Mouse (Mus musculus): ENCODE measurements around the gene Washc2.
A peak's percentile ranks its signal among the peaks of the same experiment; 100 is the strongest.
"Not testable (repeated sequence)": the region's sequence is repeated elsewhere in the genome, so short reads cannot be mapped to it uniquely, and the experiment has no call there.

The Washc2 gene

DNA sequence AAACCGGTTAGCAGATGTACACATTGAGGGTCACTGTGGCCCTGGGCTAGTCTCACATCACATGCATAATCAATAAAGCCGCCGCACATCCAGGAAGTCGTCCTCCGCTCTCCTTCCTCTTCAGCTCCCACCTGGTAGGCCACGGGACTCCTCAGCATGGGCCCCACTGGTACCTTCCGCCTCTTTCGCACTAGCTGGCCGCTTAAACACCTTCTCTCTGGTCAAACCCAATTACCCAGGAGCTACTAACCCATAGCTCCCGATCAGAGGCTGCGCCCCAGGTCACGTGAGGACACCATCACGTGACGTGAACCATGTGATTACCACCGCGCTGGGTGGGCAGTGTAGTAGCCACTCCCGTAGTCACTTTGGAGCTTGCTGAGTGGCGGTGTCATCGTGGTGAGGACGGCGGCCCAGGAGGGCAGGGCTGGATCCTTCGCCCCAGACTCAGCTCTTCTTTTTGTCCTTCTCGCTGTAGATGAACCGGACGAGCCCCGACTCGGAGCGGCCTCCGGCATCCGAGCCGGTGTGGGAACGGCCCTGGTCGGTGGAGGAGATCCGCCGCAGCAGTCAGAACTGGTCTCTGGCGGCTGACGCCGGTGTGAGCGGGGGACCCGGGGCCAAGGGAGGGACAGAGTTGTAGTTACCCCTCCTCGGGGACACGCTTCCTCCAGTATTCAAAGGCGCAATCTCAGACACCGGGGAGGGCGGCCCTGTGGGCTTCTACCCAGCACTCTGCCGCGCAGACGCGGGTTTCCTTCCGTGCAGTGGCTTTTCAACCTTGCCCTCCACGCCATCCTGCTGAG, at the start of gene Washc2:
Gene Washc2, plus strand, starts transcription at position 310 of the 806 bp plus-strand sequence.
- DNase-seq = peak; percentile 94 to 97

DNA sequence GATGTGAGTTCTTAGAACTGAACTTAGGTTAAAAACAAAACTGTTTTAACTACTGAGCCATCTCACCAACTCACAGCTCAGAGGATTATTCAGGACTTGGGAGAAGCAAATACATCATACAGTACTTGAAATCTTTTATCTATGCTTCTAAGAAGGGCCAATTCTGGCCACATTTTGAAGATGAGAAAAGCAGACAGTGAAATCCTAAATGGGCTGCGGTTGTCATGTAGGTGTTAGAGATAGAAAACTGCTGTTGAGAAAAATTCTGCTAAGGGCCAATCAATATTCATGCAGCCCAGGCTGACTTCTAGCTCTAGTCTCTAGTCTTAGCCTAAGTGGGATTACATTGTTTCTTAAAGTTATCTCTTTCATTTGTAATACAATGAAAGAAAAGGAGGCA, 41.5 kb upstream of the Washc2 start:
- DNase-seq = no peak

DNA sequence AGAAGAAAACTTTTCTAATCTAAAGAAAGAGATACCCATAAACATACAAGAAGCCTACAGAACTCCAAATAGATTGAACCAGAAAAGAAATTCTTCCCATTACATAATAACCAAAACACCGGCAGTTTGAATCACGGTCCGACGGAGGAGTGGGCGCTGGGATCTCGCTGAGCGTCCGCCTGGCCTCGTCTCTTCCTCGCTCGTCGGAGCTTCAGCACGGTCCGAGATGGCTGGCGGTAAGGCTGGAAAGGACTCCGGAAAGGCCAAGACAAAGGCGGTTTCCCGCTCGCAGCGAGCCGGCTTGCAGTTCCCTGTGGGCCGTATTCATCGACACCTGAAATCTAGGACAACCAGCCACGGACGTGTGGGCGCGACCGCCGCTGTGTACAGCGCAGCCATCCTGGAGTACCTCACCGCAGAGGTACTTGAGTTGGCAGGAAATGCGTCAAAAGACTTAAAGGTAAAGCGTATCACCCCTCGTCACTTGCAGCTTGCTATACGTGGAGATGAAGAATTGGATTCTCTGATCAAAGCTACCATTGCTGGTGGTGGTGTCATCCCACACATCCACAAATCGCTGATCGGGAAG, 34.2 kb upstream of the Washc2 start:
- peak; percentile 46 to 61 for DNase-seq

DNA sequence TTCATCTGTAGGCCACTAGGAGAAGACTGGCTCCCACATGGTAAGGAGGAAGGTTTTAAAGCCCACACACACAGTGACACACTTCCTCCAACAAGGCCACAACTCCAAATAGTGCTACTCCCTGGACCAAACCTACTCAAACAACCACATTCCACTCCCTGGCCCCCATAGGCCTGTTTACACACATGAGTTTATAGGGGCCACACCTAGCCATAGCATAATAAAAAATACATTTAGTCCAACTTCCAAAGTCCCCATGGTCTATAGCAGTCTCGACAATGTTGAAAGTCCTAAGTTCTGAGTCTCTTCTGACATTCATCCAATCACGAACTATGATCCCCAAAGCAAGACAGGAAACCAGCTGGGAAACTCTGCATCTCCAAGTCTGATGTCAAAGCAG, 29.5 kb upstream of the Washc2 start:
- no peak for DNase-seq

DNA sequence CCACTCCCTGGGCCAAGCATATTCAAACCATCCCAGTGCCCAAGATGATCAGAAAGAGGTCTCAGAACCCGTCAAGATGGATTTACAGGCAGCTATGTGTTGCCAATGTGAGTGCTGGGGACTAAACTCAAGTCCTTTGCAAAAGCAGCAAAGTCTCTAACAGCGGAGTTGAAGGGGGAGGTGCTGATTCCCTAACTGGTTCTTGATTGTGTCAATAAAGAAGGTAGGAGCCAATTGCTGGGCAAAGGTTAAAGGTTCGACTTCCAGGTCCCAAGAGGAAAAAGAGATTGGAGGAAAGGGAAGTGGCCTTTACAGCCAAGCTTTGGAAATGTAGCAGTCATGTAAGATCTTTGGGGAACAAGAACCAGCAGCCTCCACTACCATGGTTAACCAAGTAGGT, 27.1 kb upstream of the Washc2 start:
- no peak for DNase-seq

DNA sequence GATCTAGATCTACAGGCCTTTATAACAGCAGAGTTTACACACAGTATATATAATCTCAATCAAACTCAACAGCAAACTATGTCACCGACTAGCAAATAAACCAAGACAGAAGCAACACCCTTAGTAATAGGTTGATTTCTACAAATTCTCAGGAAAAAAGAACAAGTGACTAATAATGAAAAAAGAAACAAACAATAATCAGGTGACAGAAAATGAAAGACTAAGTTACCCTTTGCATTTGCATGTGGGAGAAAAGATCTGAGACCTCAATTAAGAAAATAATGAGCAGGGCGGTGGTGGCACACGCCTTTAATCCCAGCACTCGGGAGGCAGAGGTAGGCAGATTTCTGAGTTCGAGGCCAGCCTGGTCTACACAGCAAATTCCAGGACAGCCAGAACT, 24.3 kb upstream of the Washc2 start:
- no peak for DNase-seq

DNA sequence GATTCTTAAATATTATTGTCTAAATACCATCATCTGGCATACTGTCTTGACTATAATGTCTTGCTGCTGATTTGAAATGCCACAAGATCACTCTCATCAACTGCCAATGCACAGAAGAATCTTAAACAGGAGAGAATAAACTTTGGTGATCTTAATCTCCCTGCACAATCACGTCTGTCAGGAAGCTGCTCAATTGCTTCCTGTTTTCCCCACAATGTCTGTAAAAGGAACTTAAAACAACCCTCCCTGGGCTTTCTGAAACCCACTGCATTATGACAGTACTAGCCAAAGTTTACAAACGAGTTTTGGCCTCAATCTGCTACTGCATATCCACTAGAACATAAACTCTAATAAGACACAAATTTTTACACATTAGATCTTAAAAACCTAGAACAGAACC, 21.4 kb upstream of the Washc2 start:
- no peak for DNase-seq

DNA sequence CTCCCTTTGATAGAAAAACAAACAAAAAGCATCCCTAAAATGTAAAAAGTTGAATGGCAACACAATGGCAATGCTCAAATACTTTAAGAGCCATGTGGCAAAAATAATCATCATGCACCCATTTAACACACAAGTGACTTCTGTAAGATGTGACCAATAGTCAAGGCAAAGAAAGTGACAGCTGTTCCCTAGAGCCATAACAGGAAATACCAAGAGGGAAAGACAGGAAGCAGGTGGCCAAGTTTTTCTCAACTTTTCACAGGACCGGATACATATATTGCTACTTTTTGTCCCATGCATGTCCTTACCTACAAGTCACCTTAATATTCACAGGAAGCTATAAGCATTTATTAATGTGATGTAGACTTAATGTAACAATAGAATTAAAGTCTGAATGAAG, 18.4 kb upstream of the Washc2 start:
- DNase-seq = no peak

DNA sequence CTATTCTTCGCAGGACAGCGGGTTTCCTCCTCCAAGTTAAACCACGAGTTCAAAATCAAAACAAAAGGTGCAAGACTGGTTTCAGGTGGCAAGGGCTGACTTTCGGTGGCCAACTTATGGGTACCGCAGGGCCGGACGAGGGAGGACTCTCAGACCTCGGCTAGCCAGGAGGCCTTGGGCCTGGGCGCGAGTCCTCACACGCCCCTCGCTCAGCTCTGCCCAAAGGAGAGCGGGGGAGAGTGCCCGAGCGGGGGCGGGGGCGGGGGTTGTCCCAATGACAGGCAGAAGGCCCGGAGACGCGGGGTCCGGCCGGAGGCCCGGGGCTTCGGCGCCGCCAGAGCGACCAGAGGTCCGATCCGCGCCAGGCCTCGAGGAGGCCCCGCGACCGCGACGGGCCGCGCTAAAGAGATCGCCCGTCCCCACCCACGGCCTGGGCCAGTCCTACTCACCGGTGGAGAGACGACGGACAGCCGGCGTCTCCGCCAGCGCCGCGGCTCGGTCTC, 15.0 kb upstream of the Washc2 start:
- DNase-seq = no peak

DNA sequence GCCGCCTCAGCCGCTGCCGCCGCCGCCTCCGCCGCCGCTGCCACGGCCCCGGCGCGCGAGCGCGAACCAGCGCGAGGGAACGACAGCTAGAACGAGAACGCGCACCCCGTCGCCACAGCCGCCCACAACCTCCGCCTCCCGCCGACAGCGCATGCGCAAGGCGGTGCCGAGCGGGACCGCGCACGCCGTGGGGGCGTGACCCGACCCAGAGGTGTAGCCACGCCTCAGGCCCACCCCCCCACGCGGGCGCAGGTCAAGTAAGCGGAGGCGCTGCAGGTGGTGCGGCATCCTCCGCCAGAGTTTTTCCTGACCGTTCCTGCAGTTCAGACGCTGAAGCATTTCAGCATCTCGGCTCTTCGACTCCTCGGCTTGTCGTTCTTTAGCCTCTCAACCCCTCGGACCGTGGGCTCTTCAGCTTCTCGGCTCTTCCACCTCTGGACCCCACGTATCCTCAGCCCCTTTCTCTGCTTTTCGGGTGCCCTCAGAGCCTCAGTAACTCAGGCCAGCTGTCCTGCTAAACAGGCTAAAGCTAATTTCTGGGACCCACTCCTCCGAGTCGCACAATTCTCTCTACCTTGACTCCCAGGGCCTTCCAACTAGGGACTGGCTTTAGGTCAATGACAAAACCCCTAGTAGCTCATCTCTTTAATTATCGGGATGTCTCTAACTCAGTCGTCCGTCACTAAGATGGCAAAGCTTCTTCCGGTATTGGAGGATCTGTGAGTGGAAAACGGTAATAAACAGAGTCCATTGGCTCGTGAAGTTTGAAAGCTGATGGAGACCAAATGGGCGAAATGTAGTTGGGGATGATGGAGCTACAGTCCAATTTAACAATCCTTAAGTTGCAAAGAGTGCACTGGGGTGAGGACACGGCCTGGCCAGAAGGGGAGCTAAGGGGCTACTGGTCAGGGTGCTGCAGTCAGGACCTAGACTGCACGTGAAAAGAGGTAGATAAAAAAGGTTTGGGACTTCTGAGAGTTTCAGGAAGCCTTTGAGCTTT, 14.1 kb upstream of the Washc2 start, which contains the start of gene Tmcc1:
Gene Tmcc1, minus strand, starts transcription at position 93 of the 1,000 bp plus-strand sequence.
- peak; percentile 100 for DNase-seq

DNA sequence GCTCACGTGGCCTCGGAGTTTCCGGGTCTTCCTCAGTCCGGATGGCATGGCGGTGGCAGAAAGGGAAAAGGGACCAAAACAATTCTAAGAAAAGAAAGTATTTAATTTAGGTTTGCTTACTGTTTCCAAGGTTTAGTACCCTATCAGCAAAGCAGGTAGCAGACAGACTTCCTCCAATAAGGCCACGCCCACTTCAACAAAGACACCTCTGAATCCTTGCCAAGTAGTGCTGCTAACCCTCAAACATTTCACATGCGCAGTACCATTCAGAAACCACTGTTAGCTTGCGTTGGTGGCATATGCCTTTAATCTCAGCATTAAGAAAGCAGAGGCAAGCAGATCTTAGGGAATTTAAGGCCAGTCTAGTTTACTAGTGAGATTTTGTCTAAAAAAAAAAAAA, 12.0 kb upstream of the Washc2 start:
- no peak for DNase-seq

DNA sequence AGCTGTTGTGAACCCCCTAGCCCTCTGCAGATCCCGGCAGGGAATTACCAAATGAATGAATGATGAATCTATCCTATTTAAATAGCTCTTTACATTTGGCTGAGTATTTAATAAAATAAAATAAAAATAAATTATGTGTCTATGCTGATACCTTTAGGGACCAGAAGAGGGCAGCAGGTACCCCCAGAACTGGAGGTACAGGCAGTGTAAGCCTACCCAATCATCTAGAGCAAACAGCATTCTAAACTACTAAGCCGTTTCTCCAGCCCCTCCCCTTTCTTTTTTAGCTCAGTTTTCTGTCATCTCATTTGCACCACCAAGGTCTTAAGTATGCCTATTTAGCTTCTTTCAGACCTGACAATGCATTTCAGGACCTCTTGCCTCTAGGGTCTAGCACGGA, 9.7 kb upstream of the Washc2 start:
- peak in 1 of 2 experiments; percentile 21 for DNase-seq

DNA sequence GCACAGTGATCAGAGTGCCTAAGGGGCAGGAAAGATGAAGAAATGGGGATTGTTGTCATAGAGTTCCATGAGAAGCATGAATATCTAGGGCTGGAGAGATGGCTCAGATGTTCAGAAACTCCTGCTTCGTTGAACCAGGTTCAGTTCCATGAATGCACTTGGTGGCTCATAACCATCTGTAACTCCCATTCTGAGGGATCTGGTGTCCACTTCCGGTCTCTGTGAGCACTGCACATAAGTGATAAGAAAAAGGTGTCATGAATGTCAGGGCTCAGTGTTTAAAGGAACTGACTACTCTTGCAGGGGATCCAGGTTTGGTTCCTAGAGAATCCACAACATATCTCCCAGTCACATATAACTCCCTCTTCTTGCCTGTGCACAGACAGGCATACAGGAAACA, 8.2 kb upstream of the Washc2 start:
- no peak for DNase-seq

DNA sequence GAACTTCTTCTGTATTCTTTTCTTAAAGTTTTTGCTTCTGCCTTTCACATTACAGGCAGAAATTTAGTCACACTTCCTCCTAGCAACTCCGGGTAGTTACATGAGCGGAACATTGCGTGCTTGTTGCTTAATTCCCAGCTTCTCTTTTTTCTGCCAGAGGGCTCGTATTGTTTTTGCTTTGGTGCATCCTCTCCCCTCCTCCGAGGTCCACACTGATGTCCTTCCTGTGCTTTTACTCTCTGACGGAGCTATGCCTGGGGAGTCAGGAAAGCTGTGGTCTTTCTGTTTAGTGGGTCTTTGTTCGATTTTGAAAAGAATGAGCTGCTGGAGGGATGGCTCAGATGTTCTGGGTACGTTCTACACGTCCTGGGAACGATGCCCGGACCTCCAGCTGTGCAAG, 19.9 kb downstream of the Washc2 start:
- DNase-seq = no peak

DNA sequence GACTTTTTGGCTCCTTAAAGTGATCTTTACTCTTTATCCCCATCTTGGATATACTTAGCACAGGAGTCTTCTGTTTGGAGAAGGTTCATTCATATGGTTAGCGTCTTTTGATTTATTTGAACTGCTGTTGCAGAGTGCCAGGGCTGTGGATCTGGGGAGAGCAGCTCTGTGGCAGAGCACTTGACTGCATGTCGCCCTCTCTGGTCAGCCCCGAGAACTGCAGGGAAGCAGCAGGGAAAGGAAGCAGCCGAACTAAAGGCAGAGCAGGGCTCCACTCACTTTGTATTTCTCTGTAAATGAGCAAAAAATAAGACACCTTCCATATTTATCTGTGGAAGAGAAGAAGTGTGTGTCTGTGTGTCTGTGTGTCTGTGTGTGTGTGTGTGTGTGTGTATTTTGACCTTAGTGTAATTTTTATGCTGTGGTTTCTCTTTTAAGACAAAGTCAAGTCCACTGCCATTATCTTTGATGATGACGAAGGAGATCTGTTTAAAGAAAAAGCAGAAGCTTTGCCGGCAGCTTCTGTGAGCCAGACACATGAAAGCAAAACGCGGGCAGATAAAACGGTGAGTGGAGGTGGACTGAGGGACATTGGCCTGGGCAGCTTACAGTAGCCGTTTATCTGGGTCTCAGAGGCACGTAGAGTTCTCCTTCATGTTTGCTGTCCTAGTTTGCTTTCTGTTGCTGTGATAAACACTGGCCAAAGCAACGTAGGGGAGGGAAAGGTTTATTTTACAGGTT, 21.1 kb downstream of the Washc2 start:
- DNase-seq = peak; percentile 70 to 84

DNA sequence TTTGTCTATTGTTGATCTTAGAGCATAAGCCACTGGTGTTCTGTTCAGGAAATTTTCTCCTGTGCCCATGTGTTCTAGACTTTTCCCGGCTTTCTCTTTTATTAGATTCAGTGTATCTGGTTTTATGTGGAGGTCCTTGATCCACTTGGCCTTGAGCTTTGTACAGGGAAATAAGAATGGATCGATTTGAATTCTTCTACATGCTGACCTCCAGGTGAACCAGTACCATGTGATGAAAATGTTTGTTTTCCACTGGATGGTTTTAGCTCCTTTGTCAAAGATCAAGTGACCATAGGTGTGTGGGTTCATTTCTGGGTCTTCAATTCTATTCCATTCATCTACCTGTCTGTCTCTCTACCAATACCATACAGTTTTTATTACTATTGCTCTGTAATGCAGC, 27.0 kb downstream of the Washc2 start:
- not testable (repeated sequence) for DNase-seq

DNA sequence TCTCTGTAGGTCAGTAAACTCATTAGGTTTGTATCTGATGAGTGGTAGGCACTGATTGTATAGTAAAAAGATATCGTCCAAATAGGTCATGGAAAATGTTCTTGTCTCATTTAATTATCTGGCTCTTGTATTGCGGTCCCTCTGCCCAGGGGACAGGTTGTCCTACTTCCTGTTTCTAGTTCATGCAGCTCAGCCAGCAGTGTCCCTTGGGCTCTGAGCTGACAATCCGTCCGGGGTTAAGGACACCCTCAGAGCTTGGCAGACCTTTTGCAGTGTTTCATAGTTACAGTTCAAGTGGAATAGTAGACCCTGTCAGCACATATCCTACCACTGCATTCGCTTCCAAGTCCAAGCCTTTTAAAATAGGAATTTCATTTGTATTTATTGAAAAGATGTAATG, 27.5 kb downstream of the Washc2 start:
- peak in 1 of 2 experiments; percentile 20 for DNase-seq

DNA sequence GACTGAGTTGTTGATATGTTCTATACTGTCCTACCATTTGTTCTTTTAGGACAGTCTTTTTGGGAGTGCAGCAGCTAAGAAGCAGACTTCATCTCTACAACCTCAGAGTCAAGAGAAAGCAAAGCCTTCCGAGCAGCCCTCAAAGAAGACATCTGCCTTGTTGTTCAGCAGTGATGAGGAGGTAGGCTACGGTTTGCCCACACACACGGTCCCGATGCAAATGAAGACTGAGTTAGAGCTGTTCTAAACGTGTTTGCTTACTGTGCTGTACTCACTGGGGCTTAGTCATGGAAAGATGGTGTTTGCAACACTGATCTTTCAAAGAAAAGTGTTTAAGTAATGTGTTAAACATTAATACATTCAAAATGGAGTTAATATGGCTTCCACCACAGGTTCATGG, 30.2 kb downstream of the Washc2 start:
- no peak for DNase-seq

DNA sequence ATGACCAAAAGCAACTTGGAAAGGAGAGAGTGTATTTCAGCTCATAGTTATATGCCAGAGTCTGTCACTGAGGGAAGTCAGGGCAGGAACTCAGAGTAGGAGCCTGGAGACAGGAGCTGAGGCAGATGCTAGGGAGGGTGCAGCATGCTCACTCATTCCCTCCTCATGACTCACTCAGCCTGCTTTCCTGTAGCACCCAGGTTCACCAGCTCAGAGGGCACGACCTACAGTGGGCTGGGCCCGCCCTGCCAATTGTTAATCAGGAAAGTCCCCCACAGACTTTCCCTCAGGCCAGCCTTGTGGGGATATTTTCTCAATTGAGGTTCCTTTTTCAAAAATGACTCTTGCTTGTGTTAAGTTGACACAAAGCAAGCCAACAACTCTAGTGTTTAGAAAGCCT, 32.5 kb downstream of the Washc2 start:
- DNase-seq = no peak

DNA sequence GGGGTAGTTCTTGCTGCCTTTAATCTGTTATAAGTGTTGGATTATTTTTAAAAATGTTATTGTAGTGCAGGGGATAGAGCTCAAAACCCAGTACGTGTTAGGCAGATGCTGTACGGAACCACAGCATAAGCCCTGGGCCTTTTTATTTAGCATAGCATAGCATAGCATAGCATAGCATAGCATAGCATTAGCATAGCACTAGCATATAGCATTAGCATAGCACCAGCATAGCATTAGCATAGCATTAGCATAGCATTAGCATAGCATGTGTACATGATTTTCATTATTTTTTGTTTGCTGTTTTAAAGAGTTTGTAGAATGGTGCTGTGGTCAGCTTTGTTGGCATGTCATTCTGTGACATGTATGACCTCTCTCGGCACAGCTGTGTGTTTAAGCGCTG, 51.8 kb downstream of the Washc2 start:
- DNase-seq = no peak

DNA sequence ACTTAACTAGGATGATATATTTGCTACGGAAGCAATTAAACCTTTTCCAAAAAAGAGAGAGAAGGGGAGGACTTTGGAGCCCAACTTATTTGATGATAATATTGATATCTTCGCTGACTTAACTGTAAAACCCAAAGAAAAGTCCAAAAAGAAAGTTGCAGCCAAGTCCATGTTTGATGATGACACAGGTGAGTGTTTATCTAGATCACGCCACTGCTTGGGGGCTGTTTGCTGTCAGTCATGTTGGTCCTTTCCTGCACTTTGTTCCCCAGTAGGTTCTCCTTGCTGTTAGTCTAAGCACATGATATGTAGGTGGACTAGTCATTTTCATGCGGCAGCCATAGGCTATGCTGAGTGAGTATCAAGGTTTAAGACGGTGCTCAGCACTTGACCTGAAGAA, 52.6 kb downstream of the Washc2 start:
- no peak for DNase-seq

DNA sequence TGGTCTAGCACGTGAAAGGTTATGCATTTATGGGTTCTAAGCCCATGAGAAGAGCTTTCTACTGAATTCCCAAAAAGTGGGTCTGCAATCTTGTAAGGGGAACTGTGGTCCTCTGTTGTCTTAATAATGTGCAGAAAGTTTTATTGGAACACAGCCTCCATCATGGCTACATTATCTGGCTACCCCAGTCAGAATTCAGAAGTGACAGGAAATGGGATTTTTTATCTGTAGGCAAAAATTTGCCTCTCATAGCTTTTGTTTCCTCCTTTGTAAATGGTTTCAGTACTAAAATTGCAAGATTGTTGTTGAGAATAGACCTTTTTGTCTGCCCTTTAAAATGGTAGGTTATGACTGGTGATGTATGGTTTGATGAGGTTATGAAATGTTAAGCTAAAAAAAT, 55.0 kb downstream of the Washc2 start:
- DNase-seq = no peak

All from cerebellum, postnatal 25 days (tissue).